Mouse (Mus musculus) limb, embryonic 14.5 days (tissue): ENCODE measurements around the gene B3galt5. TPM values are rescaled to one million over a fixed set of nuclear protein-coding genes. Genes with fewer than 3 reads are reported as not detected.

ENCODE experiments used
- ATAC-seq: fragments of 200-750 bp; cut with Nextera tagmentation; 2 replicates; pipeline ENCODE4 v1.8.0; 2017; ENCODE audit warnings: low read depth, moderate number of reproducible peaks, moderate TSS enrichment; ENCODE audit not compliant: low FRiP score
- DNase-seq: peaks from one replicate; pipeline ENCODE4 v3.0.0-alpha.2; 2015; ENCODE audit warnings: low spot score
- H3K27ac ChIP-seq: fragments of 300-500 bp; sonication (generic); replicated peaks from 2 replicates; pipeline ENCODE4 v1.5.1; 2014; ENCODE audit warnings: low read depth, mild to moderate bottlenecking, low read length, moderate library complexity, mixed read lengths
- H3K27me3 ChIP-seq: fragments of 300-500 bp; sonication (generic); 2 replicates; pipeline ENCODE4 v1.6.1; 2014; ENCODE audit warnings: low read length, mixed read lengths; ENCODE audit not compliant: control insufficient read depth, insufficient read depth
- H3K36me3 ChIP-seq: fragments of 300-500 bp; sonication (generic); 2 replicates; pipeline ENCODE4 v1.6.1; 2014; ENCODE audit warnings: mild to moderate bottlenecking, low read length, moderate library complexity, mixed read lengths; ENCODE audit not compliant: control insufficient read depth, insufficient read depth
- H3K4me1 ChIP-seq: fragments of 300-500 bp; sonication (generic); 2 replicates; pipeline ENCODE4 v1.6.1; 2014; ENCODE audit warnings: antibody characterized with exemption, low read length, mixed read lengths; ENCODE audit not compliant: control insufficient read depth, insufficient read depth
- H3K4me2 ChIP-seq: fragments of 300-500 bp; sonication (generic); replicated peaks from 2 replicates; pipeline ENCODE4 v1.6.1; 2014; ENCODE audit warnings: low read depth, mild to moderate bottlenecking, low read length, moderate library complexity; ENCODE audit not compliant: severe bottlenecking
- H3K4me3 ChIP-seq: fragments of 300-500 bp; sonication (generic); replicated peaks from 2 replicates; pipeline ENCODE4 v1.5.1; 2014; ENCODE audit warnings: low read length
- H3K9ac ChIP-seq: fragments of 300-500 bp; sonication (generic); 2 replicates; pipeline ENCODE4 v1.6.1; 2014; ENCODE audit warnings: mild to moderate bottlenecking, low read depth, low read length, moderate library complexity; ENCODE audit not compliant: severe bottlenecking
- H3K9me3 ChIP-seq: fragments of 300-500 bp; sonication (generic); 2 replicates; pipeline ENCODE4 v1.6.1; 2016; ENCODE audit warnings: low read length; ENCODE audit not compliant: control insufficient read depth
- POLR2A ChIP-seq: fragments of 200-500 bp; IDR thresholded peaks from 2 replicates; pipeline ENCODE4 v1.8.0; 2012; ENCODE audit warnings: inconsistent platforms, mild to moderate bottlenecking, moderate library complexity, borderline replicate concordance; ENCODE audit not compliant: insufficient read depth, insufficient read length; ENCODE audit errors: extremely low read depth
- WGBS: fragments of 180-500 bp; shearing (Covaris S2); extraction: QIAGEN DNeasy Blood & Tissue Kit; methylation state at CpG from one replicate; pipeline ENCODE4 v1.1.7; 2014; 5-methylcytosine and 5-hydroxymethylcytosine counted together
- polyA plus RNA-seq, 2 experiments: library from polyadenylated mRNA; depleted of rRNA in 1 of 2; stranded (reverse) in 1 of 2; unstranded in 1 of 2; fragments of >200 nt; fragmentation: Nextera tagmentation in 1 of 2; extraction: Ambion mirVana in 1 of 2; gene quantifications; 2 replicates each; pipeline versions ENCODE4 v1.2.1 to v1.2.3; 2012 to 2014

The B3galt5 gene
- polyA plus RNA-seq, 2 experiments, result 0.21 to 0.28 TPM

DNA sequence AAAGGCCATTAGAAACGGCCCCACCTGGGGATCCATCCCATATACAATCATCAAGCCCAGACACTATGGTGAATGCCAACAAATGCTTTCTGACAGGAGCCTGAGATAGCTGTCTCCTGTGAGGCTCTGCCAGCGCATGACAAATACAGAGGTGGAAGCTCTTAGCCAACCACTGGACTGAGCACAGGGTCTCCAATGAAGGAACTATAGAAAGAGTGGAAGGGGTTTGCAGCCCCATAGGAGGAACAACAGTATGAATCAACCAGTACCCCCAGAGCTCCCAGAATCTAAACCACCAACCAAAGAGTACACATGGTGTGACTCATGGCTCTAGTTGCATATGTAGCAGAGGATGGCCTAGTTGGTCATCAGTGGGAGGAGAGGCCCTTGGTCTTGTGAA, 36.1 kb downstream of the B3galt5 start:
- H3K4me3 ChIP-seq, result no peak overlapping the region
- ATAC-seq, result no peak
- H3K27me3 ChIP-seq, result no peaks in the 10 kb centered on the region
- TF ChIP-seq POLR2A, result no peak
- no peaks in the 10 kb centered on the region for H3K4me1 ChIP-seq
- no peak overlapping the region for H3K27ac ChIP-seq
- no peak for DNase-seq
- H3K36me3 ChIP-seq, result no peaks in the 10 kb centered on the region
- H3K9me3 ChIP-seq, result no peaks in the 10 kb centered on the region
- H3K9ac ChIP-seq, result no peak overlapping the region
- H3K4me2 ChIP-seq, result no peak overlapping the region
- WGBS, result 75% methylated on average over 2 of the region's 2 CpGs

DNA sequence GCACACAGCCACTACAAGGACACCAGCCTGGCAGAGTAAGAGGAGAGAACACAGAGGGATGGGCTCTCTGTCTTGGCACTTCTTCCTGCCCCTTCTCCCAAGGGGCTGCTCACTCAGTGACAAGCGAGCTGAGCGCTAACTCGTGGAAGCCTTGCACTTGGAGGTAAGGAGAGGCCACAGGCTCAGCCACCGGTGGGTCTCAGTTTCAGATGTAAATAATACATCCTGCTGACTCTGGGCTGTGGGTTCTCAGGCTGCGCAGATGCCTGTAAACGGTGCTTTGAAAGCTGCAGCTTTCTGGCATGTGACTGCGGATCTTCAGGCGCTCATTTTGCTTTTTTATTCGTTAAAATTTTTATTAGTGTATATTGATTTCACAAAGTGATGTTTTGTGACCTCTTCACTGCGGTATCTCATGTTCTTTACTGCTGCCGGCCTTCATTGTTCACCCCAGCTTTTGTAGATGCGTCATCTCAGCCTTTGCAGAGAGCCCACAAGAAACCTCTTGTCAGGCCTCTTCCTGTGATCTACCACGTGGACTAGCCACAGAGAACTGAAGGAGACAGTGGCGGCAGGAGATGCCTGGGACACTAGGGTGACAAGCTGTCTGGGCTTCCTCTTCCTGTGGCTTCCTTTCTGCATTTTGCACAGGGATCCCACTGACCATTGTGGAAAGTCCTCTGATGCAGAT, 37.5 kb downstream of the B3galt5 start:
- no peak for ATAC-seq
- H3K4me3 ChIP-seq, result no peak overlapping the region
- TF ChIP-seq POLR2A, result no peak
- H3K4me2 ChIP-seq, result no peak overlapping the region
- H3K36me3 ChIP-seq, result no peaks in the 10 kb centered on the region
- H3K4me1 ChIP-seq, result no peaks in the 10 kb centered on the region
- H3K27me3 ChIP-seq, result no peaks in the 10 kb centered on the region
- 65% methylated on average over 14 of the region's 14 CpGs for WGBS
- no peak overlapping the region for H3K27ac ChIP-seq
- DNase-seq, result no peak
- no peak overlapping the region for H3K9ac ChIP-seq
- no peaks in the 10 kb centered on the region for H3K9me3 ChIP-seq

DNA sequence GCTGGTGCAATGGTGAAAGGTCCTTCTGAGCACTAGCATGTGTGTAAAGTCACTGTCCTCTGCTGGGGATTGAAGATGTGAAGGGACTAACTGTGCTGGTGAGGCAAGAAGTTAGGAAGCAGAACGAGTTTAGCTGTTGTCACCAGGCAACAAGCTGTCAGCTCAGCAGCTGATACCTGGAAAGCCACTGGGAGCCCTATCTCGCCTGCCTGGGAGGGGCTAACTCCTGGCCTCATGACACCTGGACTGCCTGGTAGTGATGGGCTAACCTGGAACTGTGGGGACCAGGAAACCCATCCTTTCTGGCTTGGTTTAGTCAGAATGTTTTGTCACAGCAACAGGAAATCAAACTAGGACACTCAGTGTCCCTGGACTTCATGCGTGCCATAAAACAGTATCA, 41.0 kb downstream of the B3galt5 start:
- no peaks in the 10 kb centered on the region; the same call in 1 of the 2 replicates for H3K4me1 ChIP-seq
- peaks cover 21% of the 10 kb centered on the region for H3K27me3 ChIP-seq
- no peaks in the 10 kb centered on the region for H3K9me3 ChIP-seq
- no peak overlapping the region for H3K27ac ChIP-seq
- no peak for TF ChIP-seq POLR2A
- WGBS, result 57% methylated on average over 3 of the region's 3 CpGs
- H3K4me2 ChIP-seq, result no peak overlapping the region
- DNase-seq (no peak), ATAC-seq (no peak)
- no peaks in the 10 kb centered on the region for H3K36me3 ChIP-seq
- H3K9ac ChIP-seq, result no peak overlapping the region
- H3K4me3 ChIP-seq, result no peak overlapping the region

DNA sequence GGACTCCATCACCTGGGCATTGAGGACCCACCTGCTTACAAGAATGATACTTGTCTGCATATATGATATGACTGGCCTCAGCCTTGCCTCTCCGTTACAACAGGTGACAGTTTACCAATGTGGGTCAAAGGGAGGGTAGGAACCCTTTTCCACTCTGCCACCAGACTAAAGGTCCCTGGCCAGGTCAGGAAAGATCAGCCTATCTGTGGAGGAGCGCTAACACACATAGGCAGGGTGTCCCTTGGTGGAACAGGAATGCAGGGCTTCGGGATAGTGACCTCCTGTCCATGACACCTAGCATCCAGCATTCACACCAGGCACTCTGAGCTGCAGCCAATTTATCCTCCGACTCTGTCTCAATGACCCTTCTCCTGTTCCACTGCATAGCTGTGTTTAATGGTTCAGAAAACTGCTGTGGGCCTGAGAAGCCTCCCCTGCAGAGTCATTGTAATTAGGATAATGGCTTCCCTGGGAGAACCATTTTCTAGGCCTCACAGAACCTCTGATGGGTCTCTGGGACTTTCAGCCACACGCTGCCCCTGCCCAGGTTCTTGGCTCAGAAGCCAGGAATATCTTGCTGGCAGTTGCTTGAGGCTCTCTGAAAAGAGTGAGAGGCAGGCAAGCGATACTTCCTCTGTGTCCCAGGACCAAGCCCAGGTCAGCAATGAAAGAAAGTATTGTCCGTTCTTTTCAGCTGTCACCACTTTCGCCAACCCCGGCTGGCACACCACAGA, 43.1 kb downstream of the B3galt5 start:
- ATAC-seq, result no peak
- no peak for DNase-seq

DNA sequence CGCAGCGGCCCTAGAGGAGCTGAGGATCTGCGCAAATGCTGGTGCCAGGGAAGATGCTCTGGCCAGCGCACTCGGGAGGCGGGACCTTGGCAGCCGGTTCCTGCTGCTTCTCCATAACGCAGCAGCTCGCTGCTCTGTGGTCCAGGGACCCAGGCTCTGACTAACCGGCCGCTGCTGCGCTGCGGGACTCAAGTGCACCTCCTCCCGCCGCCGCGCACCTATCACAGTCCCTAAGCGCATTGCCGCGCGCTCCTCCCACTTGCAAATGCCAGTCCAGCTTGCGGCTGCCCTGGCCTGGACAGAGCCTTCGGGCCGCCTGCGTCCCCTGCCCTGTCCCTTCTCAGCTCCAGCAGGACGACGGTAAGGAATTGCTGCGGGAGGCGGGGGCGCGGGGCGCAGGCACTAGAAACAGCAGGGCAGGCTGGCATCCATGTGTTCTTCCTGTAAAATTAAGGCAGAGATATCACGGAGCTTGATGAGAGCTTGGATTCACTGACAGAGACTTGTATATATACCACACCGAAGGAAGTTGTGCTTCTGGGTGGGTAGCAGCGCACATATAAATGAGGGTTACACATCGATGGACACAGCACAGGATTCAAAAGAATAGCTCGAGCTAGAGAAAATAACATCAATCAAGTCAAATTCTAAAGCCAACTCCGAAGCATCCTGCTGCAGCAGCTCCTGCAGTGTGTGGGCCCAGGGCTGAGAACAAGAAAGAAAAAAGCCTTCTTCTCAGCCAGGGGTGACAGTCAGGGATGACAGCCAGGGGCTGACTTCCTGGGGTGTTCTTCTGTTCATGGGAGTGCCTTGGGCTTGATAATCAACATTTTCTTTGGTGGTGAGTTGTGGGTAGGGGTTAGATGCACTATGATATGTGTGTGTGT, 45.4 kb downstream of the B3galt5 start:
- DNase-seq (peak; percentile 20), ATAC-seq (0 out of 2 replicates have a peak, but pooled peaks have one; percentile 19)
- Histone ChIP-seq H3K9me3 (no peaks in the 10 kb centered on the region), H3K9ac (0 out of 2 replicates have a peak overlapping the region, but pooled peaks have one; percentile 1), H3K4me2 (peak overlapping the region; percentile 50), H3K4me3 (peak overlapping the region; percentile 29), H3K4me1 (no peaks in the 10 kb centered on the region; the same call in 1 of the 2 replicates), H3K36me3 (no peaks in the 10 kb centered on the region), H3K27ac (no peak overlapping the region), H3K27me3 (peaks cover 30% of the 10 kb centered on the region)
- TF ChIP-seq POLR2A, result no peak
- 4% methylated on average over 38 of the region's 38 CpGs for WGBS

More for the DNA sequence above, 43.1 kb downstream of the B3galt5 start:
- no peak for TF ChIP-seq POLR2A
- Histone ChIP-seq H3K36me3 (no peaks in the 10 kb centered on the region), H3K9ac (no peak overlapping the region), H3K4me2 (no peak overlapping the region), H3K27me3 (peaks cover 30% of the 10 kb centered on the region), H3K9me3 (no peaks in the 10 kb centered on the region), H3K4me3 (no peak overlapping the region), H3K27ac (no peak overlapping the region), H3K4me1 (no peaks in the 10 kb centered on the region; the same call in 1 of the 2 replicates)
- 59% methylated on average over 9 of the region's 9 CpGs for whole genome bisulfite sequencing
